In genomic region chr4:52176240-52176639, GRCm38 (mm10) we compare ENCODE assay signal across 25 mouse cellular contexts.
"Had no signal": no experiment of that assay in that cellular context is flagged by ENCODE, and none has a peak within 500 bp of the region (broad histone marks: within the 10 kb centered on the region; RNA-seq: fewer than 3 reads in every experiment).

No protein-coding gene starts in this region.

- H3K36me3 ChIP-seq: heart, embryonic 10.5 days; heart, embryonic 12.5 days; hindbrain, embryonic 10.5 days; hindbrain, embryonic 12.5 days; limb, embryonic 10.5 days; limb, embryonic 12.5 days; liver, embryonic 13.5 days had no signal

- DNase-seq: gastrocnemius, postnatal 14 days; gastrocnemius, postnatal 36 days; heart, adult 11 months; heart, adult 2 months; heart, postnatal 10 days; heart, postnatal 4 days; kidney, adult 11 months; kidney, adult 8-10 months; kidney, postnatal 10 days; kidney, postnatal 25 days; kidney, postnatal 4 days; liver; liver, embryonic 13.5 days had no signal

- H3K27me3 ChIP-seq: heart, embryonic 12.5 days; hindbrain, embryonic 12.5 days; limb, embryonic 12.5 days; liver, embryonic 13.5 days had no signal

- H3K9me3 ChIP-seq: heart, embryonic 10.5 days; heart, embryonic 12.5 days; hindbrain, embryonic 10.5 days; hindbrain, embryonic 12.5 days; limb, embryonic 10.5 days; limb, embryonic 12.5 days; liver, embryonic 13.5 days had no signal

- H3K27ac ChIP-seq: heart, adult 2 months; heart, embryonic 10.5 days; hindbrain, embryonic 10.5 days; hindbrain, embryonic 12.5 days; hindbrain, embryonic 14.5 days; layer of hippocampus, adult 2 months; left cerebral cortex, adult 2 months; limb, embryonic 10.5 days; limb, embryonic 12.5 days; liver, embryonic 13.5 days had no signal

- H3K4me1 ChIP-seq: heart, embryonic 10.5 days; heart, embryonic 12.5 days; hindbrain, embryonic 10.5 days; hindbrain, embryonic 12.5 days; limb, embryonic 10.5 days; limb, embryonic 12.5 days; liver, embryonic 13.5 days had no signal

- ATAC-seq: hindbrain, embryonic 16.5 days; inflammation-experienced regulatory T-cells, adult 6 months had no signal

- H3K9ac ChIP-seq: heart, embryonic 12.5 days; hindbrain, embryonic 12.5 days; hindbrain, embryonic 14.5 days; limb, embryonic 12.5 days; liver, embryonic 13.5 days had no signal

- H3K4me3 ChIP-seq: heart, adult 2 months; heart, embryonic 10.5 days; heart, embryonic 12.5 days; hindbrain, embryonic 10.5 days; hindbrain, embryonic 12.5 days; layer of hippocampus, adult 2 months; left cerebral cortex, adult 2 months; limb, embryonic 10.5 days; limb, embryonic 12.5 days; liver, embryonic 13.5 days had no signal

- H3K4me2 ChIP-seq: heart, embryonic 12.5 days; hindbrain, embryonic 12.5 days; hindbrain, embryonic 14.5 days; limb, embryonic 12.5 days; liver, embryonic 11.5 days; liver, embryonic 13.5 days had no signal
